Mouse (Mus musculus) urinary bladder, postnatal 36 days (tissue): ENCODE data around the gene Fasl.

Source experiments
- DNase-seq, 2 experiments: peaks; one replicate each; pipeline ENCODE4 v3.0.0; 2022; ENCODE audit warnings: low spot score in 2 of 2, mixed read lengths in 1 of 2

The Fasl gene

DNA sequence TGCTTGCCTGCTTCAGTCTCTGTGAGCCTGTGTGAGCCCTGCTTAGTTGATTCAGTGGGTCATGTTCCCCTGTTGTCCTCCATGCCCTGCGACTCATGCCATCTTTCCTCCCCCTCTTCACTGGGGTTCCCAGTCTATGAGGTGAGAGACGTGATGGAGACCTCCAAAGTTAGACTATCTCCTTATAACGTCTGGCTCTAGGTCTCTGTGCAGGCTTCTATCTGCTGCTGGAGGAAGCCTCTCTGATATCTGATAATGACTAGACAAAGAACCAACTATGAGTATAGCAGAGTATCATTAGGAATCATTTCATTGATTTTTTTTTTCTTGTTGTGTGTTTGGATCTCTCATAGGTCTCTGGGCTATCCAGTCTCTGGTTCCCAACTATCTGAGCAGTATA lies 31.7 kb downstream of the Fasl start:
- no peak for DNase-seq

DNA sequence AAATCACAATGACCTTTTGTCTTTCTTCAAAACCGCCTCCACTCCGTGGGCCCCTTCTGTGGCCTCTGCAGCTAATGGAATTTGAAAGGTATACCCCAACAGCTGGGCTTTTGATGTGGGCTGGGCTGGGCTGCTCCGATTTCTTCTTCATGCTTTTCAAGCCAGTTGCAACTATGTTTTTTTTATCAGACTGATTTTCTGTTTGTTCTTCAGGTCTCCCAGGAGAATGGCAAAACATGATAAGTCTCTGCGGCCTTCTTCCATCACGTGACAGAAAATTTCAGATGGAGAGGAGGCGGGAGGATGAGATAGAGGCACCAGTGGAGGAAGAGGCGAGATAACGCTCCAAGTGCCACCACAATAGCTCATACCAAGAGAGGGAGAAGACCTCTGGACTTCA lies 37.0 kb downstream of the Fasl start:
- no peak for DNase-seq

DNA sequence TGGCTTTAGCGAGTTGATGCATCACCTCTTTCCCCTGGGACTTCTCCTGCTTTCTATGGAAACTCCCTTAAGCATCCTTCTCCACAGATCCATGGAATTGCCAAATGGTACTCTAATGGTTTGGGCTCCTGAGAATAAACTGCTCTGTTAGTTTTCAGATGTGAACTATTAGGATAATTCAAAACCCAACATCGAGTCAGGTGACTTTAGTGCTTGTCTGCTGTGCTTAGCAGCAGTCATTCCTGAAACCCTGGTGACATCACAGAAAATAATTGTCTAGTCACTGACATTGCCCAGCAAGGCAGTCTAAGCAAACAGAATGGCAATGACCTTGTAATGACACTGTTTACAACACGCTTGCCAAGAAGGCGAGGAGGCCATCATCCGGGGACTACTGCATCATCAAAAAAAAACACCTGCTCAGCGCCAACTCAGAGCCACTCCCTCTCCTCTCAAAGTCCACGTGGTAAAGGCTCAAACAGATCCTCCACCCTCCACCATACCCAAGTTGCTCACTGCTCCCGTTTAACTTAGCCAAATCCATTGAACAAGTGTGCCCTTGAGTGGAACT lies 37.7 kb downstream of the Fasl start:
- DNase-seq: no peak

DNA sequence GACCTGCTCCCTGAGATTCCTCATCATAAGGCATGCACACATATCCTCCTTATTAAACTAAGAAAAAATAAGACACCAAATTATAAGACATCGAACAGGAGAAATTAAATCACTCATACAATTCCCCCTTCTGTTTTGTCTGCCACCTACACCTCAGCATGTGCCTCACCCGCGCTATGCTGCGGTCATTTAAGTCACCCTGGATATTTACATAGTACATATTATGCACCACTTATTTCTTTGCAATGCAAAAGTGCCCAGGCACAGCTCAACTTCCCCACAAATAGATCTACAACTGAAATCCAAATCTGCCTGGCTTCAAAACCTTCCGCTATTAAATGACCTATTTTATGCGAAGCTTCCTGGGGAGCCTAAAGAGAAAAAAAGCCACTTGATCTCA lies 39.6 kb downstream of the Fasl start:
- DNase-seq: no peak

DNA sequence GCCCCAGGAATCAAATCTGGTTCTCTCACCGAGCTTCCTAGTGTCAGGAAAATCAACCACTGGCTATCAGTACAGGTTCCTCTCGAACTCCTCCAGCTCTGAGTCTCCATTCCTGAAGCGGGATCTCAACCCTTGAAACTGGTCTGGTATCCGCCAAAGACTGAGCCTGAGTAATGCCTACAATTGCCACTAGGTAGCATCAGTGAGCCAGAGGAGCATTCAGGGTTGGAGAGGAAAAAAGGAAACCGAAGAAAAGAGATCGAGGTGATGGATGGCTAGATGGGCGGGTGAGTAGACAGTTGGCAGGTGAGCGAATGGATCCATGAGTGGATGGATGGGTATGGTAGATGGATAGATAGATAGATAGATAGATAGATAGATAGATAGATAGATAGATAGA lies 40.2 kb downstream of the Fasl start:
- DNase-seq: peak; percentile 41 to 42

DNA sequence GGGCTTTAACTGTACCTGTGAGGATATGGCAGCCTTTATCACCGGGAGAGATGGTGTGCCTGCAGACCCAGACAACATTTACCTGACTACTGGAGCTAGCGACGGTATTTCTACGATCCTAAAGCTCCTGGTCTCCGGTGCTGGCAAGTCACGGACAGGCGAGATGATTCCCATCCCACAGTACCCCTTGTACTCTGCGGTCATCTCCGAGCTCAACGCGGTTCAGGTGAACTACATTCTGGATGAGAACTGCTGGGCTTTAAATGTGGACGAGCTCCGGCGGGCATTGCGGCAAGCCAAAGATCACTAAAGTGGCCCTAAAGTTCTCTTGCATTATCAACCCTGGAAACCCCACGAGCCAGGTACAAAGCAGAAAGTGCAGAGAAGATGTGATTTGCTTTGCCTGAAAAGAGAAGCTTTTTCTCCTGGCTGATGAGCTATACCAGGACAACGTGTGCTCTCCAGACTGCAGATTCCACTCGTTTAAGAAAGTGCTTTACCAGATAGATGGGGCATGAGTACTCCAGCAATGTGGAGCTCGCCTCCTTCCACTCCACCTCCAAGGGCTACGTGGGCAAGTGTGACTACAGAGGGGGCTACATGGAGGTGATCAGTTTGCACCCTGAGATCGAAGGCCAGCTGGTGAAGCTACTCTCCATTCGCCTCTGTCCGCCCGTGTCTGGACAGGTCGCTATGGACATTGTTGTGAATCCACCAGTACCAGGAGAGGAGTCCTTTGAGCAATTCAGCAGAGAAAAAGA lies 41.6 kb downstream of the Fasl start:
- DNase-seq: no peak

DNA sequence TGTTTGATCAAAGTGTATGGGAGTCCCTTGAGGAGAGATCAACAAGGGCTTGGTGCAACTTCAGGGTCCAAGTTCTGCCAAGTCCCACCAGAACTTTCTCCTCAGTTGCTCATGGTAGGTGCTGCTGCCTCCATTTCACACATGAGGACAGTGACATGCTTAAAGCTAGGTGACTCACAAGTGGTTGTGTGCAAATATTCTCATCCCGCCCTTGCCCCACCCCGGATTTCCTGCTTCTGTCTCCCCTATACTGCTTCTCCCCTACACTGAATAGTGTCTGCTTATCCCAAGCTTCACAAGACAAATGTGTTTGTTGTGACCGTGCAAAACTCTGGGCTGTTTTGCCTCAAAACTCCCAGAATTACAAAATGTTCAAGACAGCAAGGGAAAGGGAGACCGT lies 43.4 kb downstream of the Fasl start:
- DNase-seq: no peak

DNA sequence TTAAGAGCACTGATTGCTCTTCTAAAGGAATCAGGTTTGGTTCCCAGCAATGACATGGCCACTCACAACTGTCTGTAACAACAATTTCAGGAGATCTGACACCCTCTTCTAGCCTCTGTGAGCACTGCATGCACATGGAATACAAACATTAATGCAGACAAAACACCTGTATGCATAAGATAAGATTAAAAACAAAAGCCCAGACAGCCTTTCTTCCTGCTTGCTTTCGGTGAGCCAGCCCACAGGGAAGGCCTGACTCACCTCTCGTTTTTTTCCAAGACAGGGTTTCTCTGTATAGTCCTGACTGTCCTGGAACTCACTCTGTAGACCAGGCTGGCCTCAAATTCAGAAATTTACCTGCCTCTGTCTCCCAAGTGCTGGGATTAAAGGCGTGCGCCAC lies 44.1 kb downstream of the Fasl start:
- DNase-seq: no peak

DNA sequence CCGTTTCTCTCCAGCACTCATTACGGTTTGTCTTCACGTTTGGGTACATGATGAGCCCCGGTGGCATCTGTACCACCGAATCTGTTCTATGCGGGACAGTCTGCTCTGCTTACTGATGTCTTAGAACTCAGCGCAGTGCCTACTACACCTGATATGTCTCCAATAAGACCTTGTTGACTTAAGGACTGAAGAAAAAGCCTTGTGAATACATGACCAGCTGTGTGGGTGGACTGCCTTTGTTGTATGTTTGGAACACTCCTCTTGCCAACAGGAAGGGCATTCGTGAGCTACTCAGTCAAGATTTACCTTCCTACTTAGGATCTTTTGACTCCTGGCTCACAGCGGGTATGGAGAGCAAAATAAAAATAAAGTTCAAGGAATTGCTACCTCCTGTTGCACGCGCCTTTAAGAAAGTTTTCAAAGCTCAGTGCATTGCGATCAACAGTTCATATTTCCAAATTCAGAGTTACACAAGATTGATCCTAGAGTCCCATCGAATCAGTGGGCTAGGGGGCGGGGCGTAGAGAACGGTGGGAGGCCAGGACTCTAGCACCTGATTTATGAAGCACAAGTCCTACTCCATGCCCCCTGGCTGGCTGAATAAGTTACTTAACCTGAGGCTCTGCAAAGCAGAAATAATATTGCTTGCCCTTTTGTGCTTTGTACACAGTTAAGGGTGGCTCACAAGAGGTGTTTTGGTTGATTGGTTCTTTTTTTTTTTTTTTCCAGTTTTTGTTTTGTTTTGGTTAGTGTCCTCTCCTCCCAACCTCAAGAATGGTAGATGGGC lies 45.6 kb downstream of the Fasl start:
- DNase-seq: no peak

DNA sequence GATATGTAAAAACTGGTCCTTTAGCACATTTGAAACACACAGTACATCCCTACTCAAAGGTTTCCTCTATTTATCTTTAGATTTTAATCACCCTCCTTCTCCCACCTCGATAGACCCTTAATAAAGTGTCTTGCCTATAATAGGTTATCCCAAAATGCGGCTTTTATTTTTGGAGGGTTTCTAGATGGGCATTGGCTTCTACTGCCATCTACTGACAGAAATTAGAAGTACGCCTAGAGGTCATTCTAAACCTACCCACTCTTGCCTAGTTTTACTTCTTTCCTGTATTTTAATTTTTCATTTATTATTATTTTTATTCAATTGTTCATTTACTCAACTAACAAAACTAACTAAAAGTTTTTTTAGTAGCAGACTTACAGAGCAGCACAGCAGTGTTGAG lies 51.4 kb downstream of the Fasl start:
- DNase-seq: no peak

DNA sequence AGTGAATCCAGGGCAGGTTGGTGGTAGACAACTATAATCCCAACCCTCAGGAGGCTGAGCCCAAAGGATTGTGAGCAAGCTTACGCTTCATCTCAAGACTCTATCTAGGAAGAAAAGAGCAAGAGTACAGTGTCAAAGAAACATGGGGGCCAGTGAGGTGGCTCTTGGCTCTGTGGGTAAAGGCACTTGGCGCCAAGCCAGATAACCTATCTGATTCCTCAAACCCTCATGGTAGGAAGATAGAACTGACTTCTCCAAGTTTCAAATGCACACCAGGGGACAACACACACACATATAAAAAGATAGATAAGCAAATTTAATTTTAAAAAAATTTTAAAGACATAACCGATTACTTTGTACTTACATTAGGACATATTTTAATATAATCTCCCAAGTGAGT lies 52.0 kb downstream of the Fasl start:
- no peak for DNase-seq

DNA sequence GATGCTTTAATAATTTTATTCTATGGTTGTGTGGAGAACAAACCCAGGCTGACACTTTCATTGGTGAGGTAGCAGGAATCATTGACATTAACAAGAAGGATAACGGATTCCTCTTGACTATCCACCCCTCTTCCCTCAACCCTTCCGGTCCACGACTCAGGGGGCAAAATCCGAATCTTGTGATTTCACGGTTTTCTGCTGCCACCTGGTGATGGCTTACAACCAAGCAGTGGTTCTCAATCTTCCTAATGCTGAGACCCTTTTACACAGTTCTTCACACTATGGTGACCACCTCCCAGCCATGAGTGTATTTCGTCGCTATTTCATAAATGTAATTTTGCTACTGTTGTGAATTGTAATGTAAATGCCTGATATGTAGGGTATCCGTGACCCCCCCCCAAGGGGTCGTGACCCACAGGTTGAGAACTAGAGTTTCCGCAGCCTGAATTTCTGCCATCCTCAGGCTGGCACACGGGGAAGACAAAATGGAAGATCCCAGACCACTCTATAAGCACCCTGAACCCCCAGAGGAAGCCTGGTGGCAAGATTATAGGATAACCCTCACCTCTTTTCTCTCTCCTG lies 52.7 kb downstream of the Fasl start:
- no peak for DNase-seq

DNA sequence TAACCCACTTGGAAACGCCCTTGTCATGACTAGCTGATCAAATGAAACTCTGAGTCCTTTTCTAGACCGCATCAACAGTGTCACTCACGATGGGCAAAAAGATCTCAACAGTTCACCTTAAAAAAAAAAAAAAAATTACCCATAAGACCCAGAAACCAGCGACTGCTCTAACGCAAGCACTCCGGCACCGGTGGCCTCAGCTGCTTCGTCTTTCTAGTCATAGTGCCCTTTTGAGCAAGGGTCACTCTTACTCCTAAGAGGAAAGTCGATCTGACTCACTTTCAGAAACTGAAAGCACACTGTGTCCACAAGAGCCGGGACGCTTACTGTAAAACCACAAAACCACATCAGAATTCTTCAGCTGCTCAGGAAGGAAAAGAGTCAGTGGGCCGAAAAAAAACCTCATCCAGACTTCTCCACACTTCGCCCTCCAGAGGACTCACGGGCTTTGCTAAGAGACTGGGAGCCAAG lies 53.5 kb downstream of the Fasl start:
- no peak for DNase-seq

DNA sequence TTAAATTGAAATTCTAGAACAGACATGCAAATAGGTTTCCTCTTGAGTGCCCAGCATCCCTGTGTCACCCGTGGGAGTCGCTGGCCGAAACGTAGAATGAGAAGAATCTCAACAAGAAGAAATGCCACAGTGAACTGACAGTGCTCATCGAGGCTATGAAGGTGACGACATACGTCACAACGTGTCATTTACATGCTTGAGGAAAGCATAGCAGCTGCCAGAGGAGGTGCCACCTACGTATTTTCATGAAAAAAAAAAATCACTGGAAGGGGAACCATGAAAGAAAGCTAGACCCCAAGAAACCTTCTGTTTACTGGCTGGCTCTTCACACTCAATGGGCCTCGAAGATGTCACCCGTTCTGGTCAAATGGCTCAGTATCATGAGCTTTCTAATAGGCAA lies 54.0 kb downstream of the Fasl start:
- no peak for DNase-seq
